Mouse (Mus musculus) G1E (cell line): ENCODE data around the gene Slc4a5.

Experiments
- CTCF ChIP-seq: IDR thresholded peaks from 2 replicates; pipeline ENCODE4 v1.5.1; 2012; ENCODE audit warnings: low read depth, low read length, inconsistent platforms, mixed read lengths
- POLR2AphosphoS5 ChIP-seq: IDR thresholded peaks from 2 replicates; pipeline ENCODE4 v1.6.1; 2012; ENCODE audit warnings: low read depth, low read length, inconsistent platforms; ENCODE audit not compliant: insufficient replicate concordance

GRCm38 (mm10) chr6:83315293-83315692 is 95.7 kb downstream of the Slc4a5 start:
- TF ChIP-seq POLR2AphosphoS5 (no peak), CTCF (no peak)
